Mouse (Mus musculus): ENCODE measurements around the gene Tgm2.

Gene Tgm2

DNA sequence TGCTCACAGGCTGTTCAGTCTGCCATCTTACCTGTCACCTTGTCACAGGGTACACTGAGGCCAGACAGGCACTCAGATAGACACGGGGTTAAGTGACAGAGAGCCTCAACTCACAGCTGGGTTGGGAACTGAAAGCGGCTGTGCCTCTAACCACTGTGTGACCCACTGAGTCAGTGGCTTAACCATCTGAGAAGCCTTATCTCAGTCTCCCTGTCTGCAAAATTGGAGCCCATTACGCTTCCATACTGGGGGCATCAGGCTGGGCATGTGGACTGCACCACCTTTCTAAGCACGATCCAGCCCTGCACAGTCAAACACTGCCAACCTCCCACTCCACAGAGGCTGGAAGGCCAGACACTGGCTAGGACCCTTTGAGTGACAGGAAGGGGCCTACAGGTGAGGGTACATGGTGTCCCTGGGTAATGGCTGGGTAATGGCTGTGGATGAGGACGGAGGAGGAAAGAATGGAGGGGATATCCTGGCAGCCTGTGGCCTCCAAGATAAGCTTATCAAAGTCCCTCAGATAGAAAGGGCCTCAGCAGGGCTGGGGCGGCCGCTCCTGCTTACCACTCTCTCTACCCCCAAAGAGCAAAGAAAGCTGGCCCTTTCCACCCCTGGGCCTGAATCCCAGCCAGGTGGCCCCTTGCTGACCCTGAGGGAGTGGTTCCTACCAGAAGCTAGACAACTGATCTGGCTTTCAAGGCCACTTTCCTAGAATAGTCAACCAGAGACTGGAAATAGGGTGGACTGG is 4.4 kb downstream of the Tgm2 start:
- peak; percentile 92 for DNase-seq (ENCODE audit: low read depth)

DNA sequence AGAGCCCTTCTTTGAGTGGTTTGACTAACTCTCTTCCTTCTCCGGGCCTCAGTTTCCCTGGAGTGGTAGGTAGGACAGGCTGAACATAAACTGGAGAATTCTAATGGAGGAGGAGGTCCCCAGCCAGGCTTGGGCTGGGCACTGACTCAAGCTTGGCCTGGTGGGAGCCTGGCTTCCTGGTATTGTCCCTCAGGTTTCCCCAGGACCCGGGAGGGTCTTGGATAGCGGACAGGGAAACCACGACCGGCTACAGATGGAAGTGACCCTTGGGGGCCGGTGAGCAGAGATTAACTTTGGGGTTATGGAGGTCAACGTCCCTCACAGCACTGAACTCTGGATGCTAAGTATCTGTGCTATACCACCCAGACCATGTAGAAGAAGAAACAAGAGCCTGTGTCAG is 5.0 kb downstream of the Tgm2 start:
- DNase-seq (ENCODE audit: low read depth): no peak

- no peak for DNase-seq (ENCODE audit: low read depth)
Measured at GRCm38 (mm10) chr2:158140664-158141063, 5.6 kb downstream of the Tgm2 start.

DNA sequence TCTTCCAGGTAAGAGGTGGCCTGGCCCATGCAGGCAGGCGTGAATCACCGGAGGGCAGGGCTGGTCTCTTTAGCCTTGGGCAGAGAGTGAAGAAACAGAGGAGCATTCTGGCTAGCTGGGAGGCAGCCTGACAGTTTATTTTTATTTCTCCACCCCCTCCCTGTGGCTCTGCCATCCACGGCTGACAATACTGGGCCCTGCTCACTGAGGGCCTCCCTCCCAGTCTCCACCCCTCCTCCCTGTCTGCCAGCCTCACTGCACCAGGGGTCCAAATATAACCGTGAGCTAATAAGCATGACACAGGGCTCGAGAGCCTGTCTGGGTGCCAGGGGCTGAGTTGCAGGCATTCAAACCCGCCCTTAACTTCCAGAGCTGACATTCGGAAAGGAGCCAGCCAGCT is 6.6 kb downstream of the Tgm2 start:
- DNase-seq (ENCODE audit: low read depth): no peak

GRCm38 (mm10) chr2:158138778-158139177 is 7.5 kb downstream of the Tgm2 start:
- no peak for DNase-seq (ENCODE audit: low read depth)

DNA sequence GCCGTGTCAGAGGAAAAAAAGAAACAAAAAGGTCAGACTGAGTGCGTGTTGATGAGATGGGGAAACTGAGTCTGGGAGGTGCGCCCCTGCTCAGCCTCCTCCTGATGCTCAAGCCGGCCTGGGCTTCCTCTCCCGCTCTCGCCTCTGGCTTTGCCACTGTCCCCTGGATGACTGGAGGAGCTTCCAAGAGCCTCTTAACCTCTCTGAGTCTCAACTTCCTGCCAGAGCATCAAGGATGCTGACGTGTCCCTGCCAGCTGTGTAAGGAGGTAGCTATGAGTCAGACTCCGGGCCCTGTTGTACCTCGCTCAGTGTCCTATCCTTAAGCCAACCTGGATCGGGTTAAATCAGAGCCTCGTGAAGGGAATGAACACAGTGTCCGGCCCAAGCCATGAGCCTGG is 8.5 kb downstream of the Tgm2 start:
- peak; percentile 58 for DNase-seq (ENCODE audit: low read depth)

- DNase-seq (ENCODE audit: low read depth): no peak
Measured at GRCm38 (mm10) chr2:158136205-158136604, 10.0 kb downstream of the Tgm2 start.

GRCm38 (mm10) chr2:158133050-158133449 is 13.2 kb downstream of the Tgm2 start:
- peak; percentile 95 for DNase-seq (ENCODE audit: low read depth)

GRCm38 (mm10) chr2:158132320-158132719 is 13.9 kb downstream of the Tgm2 start:
- no peak for DNase-seq (ENCODE audit: low read depth)

GRCm38 (mm10) chr2:158131197-158131835 is 14.9 kb downstream of the Tgm2 start:
- DNase-seq (ENCODE audit: low read depth): no peak

GRCm38 (mm10) chr2:158130391-158130986 is 15.7 kb downstream of the Tgm2 start:
- DNase-seq (ENCODE audit: low read depth): no peak

DNA sequence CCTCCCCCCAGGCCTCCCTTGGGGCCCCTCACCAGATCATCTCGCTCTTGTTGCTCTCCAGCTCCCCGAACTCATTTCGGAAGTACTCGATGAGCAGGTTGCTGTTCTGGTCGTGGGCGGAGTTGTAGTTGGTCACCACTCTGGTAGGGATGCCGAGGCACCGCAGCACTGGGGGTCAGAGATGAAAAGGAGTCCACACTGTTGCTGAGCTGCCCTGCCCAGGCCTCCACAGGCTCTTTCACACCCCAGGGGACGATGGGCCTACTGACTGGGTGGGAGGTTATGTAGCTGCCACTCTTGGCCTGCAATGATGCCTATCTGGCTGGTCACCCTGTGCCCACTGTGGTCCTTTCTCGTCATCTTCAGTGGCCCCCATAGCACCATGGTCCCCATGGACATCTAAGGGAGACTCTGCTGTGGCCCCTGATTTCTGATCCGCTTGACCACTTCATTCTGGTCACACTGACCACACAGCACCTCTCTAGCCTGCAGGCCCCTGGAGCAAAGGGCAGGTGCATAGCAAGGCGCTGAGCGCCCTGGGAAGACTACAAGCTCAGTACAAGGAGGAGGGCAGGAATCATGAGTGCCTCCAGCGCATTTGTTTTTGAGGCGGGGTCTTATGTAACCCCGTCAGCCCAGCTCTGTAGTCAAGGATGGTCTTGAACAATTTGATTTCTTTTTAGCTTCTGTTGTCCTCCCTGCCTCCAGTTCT is 16.8 kb downstream of the Tgm2 start:
- DNase-seq (ENCODE audit: low read depth): no peak

DNA sequence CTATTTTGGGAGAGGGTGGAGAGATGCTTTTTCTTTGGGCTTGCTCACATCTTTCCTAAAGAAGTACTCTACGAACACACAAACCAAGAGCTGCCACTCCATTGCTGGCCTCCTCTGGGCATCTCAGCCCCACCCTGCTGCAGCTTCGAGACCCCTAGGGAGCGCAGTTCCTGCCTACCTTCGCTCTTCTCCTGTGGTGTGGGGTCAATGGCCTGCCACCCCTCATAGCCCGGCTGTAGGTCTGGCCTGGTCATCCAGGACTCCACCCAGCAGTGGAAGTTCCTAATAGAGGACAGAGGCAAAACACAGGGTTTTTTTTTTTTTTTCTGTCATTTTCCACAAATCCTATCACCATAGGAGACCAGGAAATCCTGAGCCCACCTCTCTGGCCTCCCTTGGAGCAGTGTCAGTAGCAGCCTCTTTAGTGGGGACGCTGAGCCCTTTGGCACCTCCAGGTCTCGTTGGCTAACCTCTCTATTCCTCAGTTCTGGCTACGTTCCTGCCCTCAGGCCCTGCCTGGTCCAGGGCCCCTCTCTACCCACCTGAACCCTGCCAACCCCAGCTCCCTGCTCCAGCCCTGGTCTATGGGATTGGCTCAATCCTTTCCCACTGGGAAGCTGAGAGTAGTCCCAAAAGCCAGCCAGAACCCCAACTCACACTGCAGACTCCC is 17.6 kb downstream of the Tgm2 start:
- DNase-seq (ENCODE audit: low read depth): no peak

DNA sequence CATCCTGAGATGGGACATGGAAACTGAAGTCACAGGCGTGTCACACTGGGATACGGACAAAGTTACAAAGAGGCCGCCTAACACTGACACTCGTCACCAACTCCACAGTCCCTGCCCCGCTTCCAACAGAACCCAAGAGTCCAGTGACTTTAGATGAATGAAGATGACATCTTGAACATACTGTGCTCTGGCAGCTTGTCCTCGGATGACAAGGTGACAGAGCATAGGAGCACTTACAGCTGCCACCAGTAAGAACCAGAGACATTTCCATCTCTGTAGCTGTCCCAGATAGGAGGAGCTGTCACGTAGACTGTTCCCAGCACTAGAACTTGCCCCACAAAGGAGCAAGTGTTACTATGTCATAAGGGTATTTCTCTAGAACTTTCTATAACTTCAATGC is 18.4 kb downstream of the Tgm2 start:
- DNase-seq (ENCODE audit: low read depth): no peak

DNA sequence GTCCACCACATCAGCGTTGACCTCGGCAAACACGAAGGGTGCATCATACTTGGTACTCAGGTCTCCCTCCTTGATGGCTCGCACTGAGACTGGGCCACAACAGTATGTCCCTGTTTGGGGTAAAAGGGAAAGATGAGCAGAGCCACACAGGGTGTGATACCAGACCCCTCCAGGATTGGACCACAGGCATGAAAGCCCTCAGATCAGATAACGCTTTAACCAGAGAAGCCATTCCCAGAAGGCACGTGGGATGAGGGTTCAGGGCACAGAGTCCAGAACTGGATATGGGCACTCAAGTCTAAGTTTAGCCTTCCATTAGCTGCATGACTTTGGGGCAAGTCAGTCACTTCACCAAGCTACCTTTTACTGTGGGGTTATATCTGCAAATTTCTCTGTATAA is 19.0 kb downstream of the Tgm2 start:
- no peak for DNase-seq (ENCODE audit: low read depth)

- DNase-seq (ENCODE audit: low read depth): no peak
Measured at GRCm38 (mm10) chr2:158122814-158123213, 23.4 kb downstream of the Tgm2 start.

GRCm38 (mm10) chr2:158121645-158122326 is 24.4 kb downstream of the Tgm2 start:
- DNase-seq (ENCODE audit: low read depth): peak; percentile 85

DNA sequence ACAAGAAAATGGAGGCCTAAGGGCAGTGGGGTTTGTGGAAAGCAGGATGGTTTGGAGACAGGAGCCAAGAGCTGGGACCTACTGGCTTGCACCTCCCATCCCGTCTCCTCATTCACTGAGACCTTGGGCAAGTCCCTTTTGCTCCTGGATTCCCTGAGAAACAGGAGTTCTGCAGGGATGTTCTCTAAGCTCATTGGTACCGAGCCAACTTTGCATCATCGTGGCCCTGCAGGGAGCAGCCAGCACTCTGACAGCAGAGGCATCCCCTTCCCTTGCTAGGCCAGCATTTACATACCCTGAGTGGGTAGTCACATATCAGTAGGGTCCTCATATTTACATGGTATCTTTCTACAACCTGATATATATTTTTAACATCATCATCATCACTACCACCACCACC is 25.4 kb downstream of the Tgm2 start:
- no peak for DNase-seq (ENCODE audit: low read depth)

DNA sequence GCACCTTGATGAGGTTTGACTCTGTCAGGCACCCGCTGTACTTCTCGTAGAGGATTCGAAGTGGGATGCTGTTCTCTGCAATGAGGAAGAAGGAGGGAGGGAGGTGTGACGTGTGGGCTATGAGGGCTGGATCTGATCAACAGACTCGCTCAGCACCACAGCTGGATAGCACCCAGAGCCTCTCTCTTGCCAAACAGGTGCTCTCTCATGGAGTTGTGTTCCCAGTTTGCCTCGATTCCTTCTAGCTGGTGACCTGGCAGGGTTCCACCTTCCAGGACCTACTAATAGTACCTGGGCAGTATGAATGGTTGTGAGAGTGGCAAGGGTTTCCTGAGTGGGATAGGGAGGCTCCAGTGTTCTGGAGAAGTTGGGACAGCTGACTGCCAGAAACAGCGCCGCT is 26.0 kb downstream of the Tgm2 start:
- no peak for DNase-seq (ENCODE audit: low read depth)

GRCm38 (mm10) chr2:158119145-158119544 is 27.1 kb downstream of the Tgm2 start:
- no peak for DNase-seq (ENCODE audit: low read depth)

GRCm38 (mm10) chr2:158116653-158117052 is 29.6 kb downstream of the Tgm2 start:
- DNase-seq (ENCODE audit: low read depth): no peak
